Mouse (Mus musculus): ENCODE data around the gene Klhl31. TPM values are rescaled to one million over a fixed set of nuclear protein-coding genes. Genes with fewer than 3 reads are reported as not detected.

Gene Klhl31
- not detected for polyA plus RNA-seq (2017; shearing (Covaris generic))

DNA sequence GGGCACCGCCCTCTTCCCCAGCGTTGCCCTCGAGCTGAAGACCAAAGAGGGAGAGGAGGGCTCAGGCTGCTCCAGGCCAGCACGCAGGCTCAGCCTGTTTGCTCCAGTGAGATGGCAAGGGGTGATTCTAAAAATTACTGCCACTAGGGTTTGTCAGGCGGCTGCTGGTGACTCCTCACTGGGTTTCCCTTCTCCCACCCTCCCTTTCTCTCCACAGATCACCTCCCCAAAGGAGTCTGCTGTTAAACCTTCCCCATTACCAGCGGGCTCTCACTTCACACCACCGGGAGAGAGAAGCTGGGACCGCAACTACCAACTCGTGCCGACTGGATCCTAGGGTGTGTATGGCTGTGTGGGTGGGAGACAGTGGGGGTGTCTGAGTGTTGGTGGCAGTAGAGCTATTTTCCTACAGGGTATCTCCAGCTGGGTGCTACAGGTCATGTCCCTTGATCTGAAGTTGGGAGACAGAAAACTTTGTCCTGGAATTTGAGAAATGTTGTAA is at the start of gene Klhl31:
TSS of gene Klhl31 (plus strand) at position 51 of the 502 bp plus-strand sequence.

Other genes with a start within 250 kb of the Klhl31 start
- gene Lrrc1, start 91.6 kb upstream of the Klhl31 start, polyA plus RNA-seq (2017; shearing (Covaris generic)) = 7.2 TPM
- 55.5 TPM for gene Gclc, start 118.0 kb downstream of the Klhl31 start, polyA plus RNA-seq (2017; shearing (Covaris generic))

Measured in effector memory CD4-positive, alpha-beta T cell, adult 7 months (primary cell).